Mouse (Mus musculus) stomach, postnatal 0 days (tissue): ENCODE data around the gene Krt9. TPM values are rescaled to one million over a fixed set of nuclear protein-coding genes. Genes with fewer than 3 reads are reported as not detected.

Experiments used
- ATAC-seq: fragments of 200-750 bp; cut with Nextera tagmentation; 2 replicates; pipeline ENCODE4 v1.8.0; 2017; ENCODE audit not compliant: low FRiP score, low TSS enrichment
- DNase-seq: peaks from one replicate; pipeline ENCODE4 v3.0.0-alpha.2; 2016; ENCODE audit warnings: low spot score
- H3K27ac ChIP-seq: fragments of 300-500 bp; sonication (generic); replicated peaks from 2 replicates; pipeline ENCODE4 v1.5.1; 2014; ENCODE audit warnings: mild to moderate bottlenecking, control low read depth
- H3K27me3 ChIP-seq: fragments of 300-500 bp; sonication (generic); 2 replicates; pipeline ENCODE4 v1.6.1; 2014; ENCODE audit warnings: low read length; ENCODE audit not compliant: control insufficient read depth, insufficient read depth
- H3K36me3 ChIP-seq: fragments of 300-500 bp; sonication (generic); 2 replicates; pipeline ENCODE4 v1.6.1; 2014; ENCODE audit warnings: low read length, mixed read lengths; ENCODE audit not compliant: control insufficient read depth, insufficient read depth
- H3K4me1 ChIP-seq: fragments of 300-500 bp; sonication (generic); replicated peaks from 2 replicates; pipeline ENCODE4 v1.6.1; 2014; ENCODE audit warnings: antibody characterized with exemption; ENCODE audit not compliant: control insufficient read depth, insufficient read depth
- H3K4me2 ChIP-seq: fragments of 300-500 bp; sonication (generic); replicated peaks from 2 replicates; pipeline ENCODE4 v1.6.1; 2014; ENCODE audit warnings: low read depth, mild to moderate bottlenecking, control low read depth, moderate library complexity
- H3K4me3 ChIP-seq: fragments of 300-500 bp; sonication (generic); 2 replicates; pipeline ENCODE4 v1.5.1; 2014; ENCODE audit warnings: low read depth, low read length, control low read depth
- H3K9ac ChIP-seq: fragments of 300-500 bp; sonication (generic); 2 replicates; pipeline ENCODE4 v1.6.1; 2014; ENCODE audit warnings: mild to moderate bottlenecking, low read length, control low read depth, mixed read lengths
- H3K9me3 ChIP-seq: fragments of 300-500 bp; sonication (generic); 2 replicates; pipeline ENCODE4 v1.6.1; 2016; ENCODE audit warnings: low read length; ENCODE audit not compliant: control insufficient read depth
- CTCF ChIP-seq: IDR thresholded peaks from 2 replicates; pipeline ENCODE4 v1.5.1; 2016; ENCODE audit warnings: antibody characterized with exemption, low read depth, mild to moderate bottlenecking, moderate library complexity
- EP300 ChIP-seq: optimal IDR thresholded peaks from 2 replicates; pipeline ENCODE3; 2016; ENCODE audit warnings: antibody characterized with exemption
- WGBS: fragments of 180-500 bp; shearing (Covaris S2); extraction: QIAGEN DNeasy Blood & Tissue Kit; methylation state at CpG from one replicate; pipeline ENCODE4 v1.1.7; 2014; 5-methylcytosine and 5-hydroxymethylcytosine counted together
- polyA plus RNA-seq: library from polyadenylated mRNA; unstranded; fragments of >200 nt; fragmentation: Nextera tagmentation; extraction: Ambion mirVana; gene quantifications from 2 replicates; pipeline ENCODE4 v1.2.1, GENCODE M21; 2015

Krt9 gene
- polyA plus RNA-seq, 1 experiment from 2014 or later, result not detected

DNA sequence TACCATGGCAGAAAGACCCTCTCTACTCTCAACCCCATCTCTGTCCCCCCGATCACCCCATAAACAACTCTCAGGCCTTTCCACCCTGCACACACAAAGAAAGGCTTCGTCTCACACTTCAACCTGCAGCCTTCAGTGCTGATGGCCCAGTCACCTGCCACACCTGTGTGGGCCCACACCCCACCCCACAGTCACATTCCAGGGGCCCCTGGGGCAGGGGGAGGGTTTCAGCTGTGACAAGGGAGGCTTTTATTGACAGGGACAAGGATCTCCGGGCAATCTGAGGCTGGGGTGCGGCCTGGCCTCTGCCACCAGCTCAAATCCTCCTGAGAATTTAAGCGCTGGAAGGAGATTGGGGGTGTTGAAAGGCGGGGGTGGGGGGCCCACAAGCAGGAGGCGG lies 54.2 kb downstream of the Krt9 start:
- no peak for TF ChIP-seq CTCF
- TF ChIP-seq EP300, result no peak
- Histone ChIP-seq H3K4me3 (no peak overlapping the region), H3K9ac (no peak overlapping the region), H3K9me3 (no peaks in the 10 kb centered on the region), H3K27ac (peak overlapping the region; percentile 70), H3K4me2 (no peak overlapping the region), H3K4me1 (0 out of 2 replicates have a peak, but pooled peaks cover 3% of the 10 kb centered on the region), H3K36me3 (no peaks in the 10 kb centered on the region), H3K27me3 (no peaks in the 10 kb centered on the region)
- peak; percentile 83 for DNase-seq
- WGBS, result 46% methylated on average over 7 of the region's 7 CpGs
- peak; percentile 60 for ATAC-seq

GRCm38 (mm10) chr11:100137693-100138092 lies 55.4 kb downstream of the Krt9 start:
- Histone ChIP-seq H3K4me1 (0 out of 2 replicates have a peak, but pooled peaks cover 3% of the 10 kb centered on the region), H3K9ac (no peak overlapping the region), H3K36me3 (no peaks in the 10 kb centered on the region), H3K4me2 (no peak overlapping the region), H3K9me3 (no peaks in the 10 kb centered on the region), H3K27me3 (no peaks in the 10 kb centered on the region), H3K27ac (no peak overlapping the region), H3K4me3 (no peak overlapping the region)
- ATAC-seq (no peak), DNase-seq (peak; percentile 63)
- no peak for TF ChIP-seq CTCF
- no peak for TF ChIP-seq EP300
- WGBS, result 34% methylated on average over 5 of the region's 5 CpGs

Other genes with a start within 250 kb of the Krt9 start
- gene Krtap9-5, start 244.8 kb downstream of the Krt9 start, polyA plus RNA-seq, result not detected in 2 replicates
- gene Krtap29-1, start 214.2 kb downstream of the Krt9 start, polyA plus RNA-seq, result not detected in 2 replicates
- gene Krtap16-1, start 206.6 kb downstream of the Krt9 start, polyA plus RNA-seq, result 0.10 TPM in 1 of 2 replicates, not detected in the other
- gene Krtap17-1, start 199.3 kb downstream of the Krt9 start, polyA plus RNA-seq, result 0.25 and 0.27 TPM in 2 replicates
- 0.05 and 0.17 TPM in 2 replicates for gene Krt33a, start 177.0 kb downstream of the Krt9 start, polyA plus RNA-seq
- 0.06 TPM in 1 of 2 replicates, not detected in the other for gene Krt33b, start 163.4 kb downstream of the Krt9 start, polyA plus RNA-seq
- 0.99 and 1.0 TPM in 2 replicates for gene Krt34, start 151.7 kb downstream of the Krt9 start, polyA plus RNA-seq
- not detected in 2 replicates for gene Krt31, start 142.7 kb downstream of the Krt9 start, polyA plus RNA-seq
- 0.59 and 0.65 TPM in 2 replicates for gene Krt32, start 105.0 kb downstream of the Krt9 start, polyA plus RNA-seq
- gene Krt35, start 97.0 kb downstream of the Krt9 start, polyA plus RNA-seq, result 0.21 and 0.33 TPM in 2 replicates
- gene Krt36, start 87.6 kb downstream of the Krt9 start, polyA plus RNA-seq, result 0.30 and 0.48 TPM in 2 replicates
- gene Krt13, start 71.7 kb downstream of the Krt9 start, polyA plus RNA-seq, result 2,802 and 3,195 TPM in 2 replicates
- gene Krt15, start 57.3 kb downstream of the Krt9 start, polyA plus RNA-seq, result 758 and 921 TPM in 2 replicates
- 1,512 and 1,618 TPM in 2 replicates for gene Krt19, start 44.6 kb downstream of the Krt9 start, polyA plus RNA-seq
- gene Krt14, start 14.3 kb upstream of the Krt9 start, polyA plus RNA-seq, result 279 and 287 TPM in 2 replicates
- 2.1 and 4.0 TPM in 2 replicates for gene Krt16, start 55.7 kb upstream of the Krt9 start, polyA plus RNA-seq
- 46.4 and 63.4 TPM in 2 replicates for gene Krt17, start 67.8 kb upstream of the Krt9 start, polyA plus RNA-seq
- 0.10 and 0.12 TPM in 2 replicates for gene Krt42, start 76.6 kb upstream of the Krt9 start, polyA plus RNA-seq
- 1,487 and 1,495 TPM in 2 replicates for gene Eif1, start 126.6 kb upstream of the Krt9 start, polyA plus RNA-seq
- 52.0 and 84.7 TPM in 2 replicates for gene Gast, start 141.2 kb upstream of the Krt9 start, polyA plus RNA-seq
- 7.9 and 10.1 TPM in 2 replicates for gene Hap1, start 162.9 kb upstream of the Krt9 start, polyA plus RNA-seq
- 234 and 259 TPM in 2 replicates for gene Jup, start 204.5 kb upstream of the Krt9 start, polyA plus RNA-seq
- gene P3h4, start 221.6 kb upstream of the Krt9 start, polyA plus RNA-seq, result 40.6 and 43.2 TPM in 2 replicates
- gene Fkbp10, start 222.5 kb upstream of the Krt9 start, polyA plus RNA-seq, result 59.5 and 62.1 TPM in 2 replicates
- gene Nt5c3b, start 248.6 kb upstream of the Krt9 start, polyA plus RNA-seq, result 69.6 and 70.7 TPM in 2 replicates
- 0.16 and 0.22 TPM in 2 replicates for gene Klhl10, start 248.7 kb upstream of the Krt9 start, polyA plus RNA-seq